Mouse (Mus musculus) stomach, postnatal 0 days (tissue): ENCODE measurements around the gene Adam33.

Experiments used
- CTCF ChIP-seq: IDR thresholded peaks from 2 replicates; pipeline ENCODE4 v1.5.1; 2016; ENCODE audit warnings: antibody characterized with exemption, low read depth, mild to moderate bottlenecking, moderate library complexity
- EP300 ChIP-seq: optimal IDR thresholded peaks from 2 replicates; pipeline ENCODE3; 2016; ENCODE audit warnings: antibody characterized with exemption

GRCm38 (mm10) chr2:131042988-131043387, 20.6 kb downstream of the Adam33 start, which contains the start of gene Gfra4:
- no peak for TF ChIP-seq CTCF
- no peak for TF ChIP-seq EP300
